Mouse (Mus musculus): ENCODE measurements around the gene Rhox11.
"Not testable (repeated sequence)": the region's sequence is repeated elsewhere in the genome, so short reads cannot be mapped to it uniquely, and the experiment has no call there.

Rhox11 gene

DNA sequence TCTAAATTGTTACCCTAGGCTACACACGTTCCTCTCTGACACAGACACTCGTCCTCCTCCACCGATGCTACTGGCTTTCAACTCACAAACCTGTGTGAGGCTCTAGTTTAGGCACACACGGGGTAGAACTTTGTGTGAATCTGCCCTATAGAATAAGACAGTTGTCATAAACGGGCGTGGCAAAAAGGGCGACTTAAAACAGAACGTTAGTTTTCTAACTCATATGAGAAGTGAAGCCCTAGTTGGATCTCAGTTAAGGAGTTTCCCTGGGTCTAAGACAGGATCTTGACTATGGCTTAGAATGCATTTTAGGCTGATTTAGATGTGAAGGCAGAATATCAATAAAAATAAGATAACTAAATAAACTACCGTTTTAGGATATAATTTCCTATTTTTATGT lies at the start of gene Rhox11:
Gene Rhox11 (minus strand): TSS at position 101 of the 400 bp plus-strand sequence.
- DNase-seq (ENCODE audit: low read depth, low spot score) = no peak

DNA sequence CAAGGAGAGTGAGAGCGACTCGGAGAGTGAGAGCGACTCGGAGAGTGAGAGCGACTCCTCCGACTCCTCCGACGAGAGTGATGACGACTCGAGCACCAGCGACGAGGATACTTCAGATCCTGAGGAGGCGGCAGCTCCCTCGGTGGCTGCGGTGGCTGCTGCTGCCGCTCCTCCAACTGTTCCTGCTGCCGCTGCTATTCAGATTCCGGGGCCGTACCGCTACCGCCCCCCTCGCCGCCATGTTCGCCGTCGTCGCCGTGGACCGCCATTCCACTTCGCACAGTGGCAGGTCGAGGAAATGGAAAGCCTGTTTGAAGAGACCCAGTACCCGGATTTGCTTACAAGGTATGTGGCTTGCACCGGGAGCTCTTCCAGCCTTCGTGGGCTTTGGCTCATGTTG lies 36.5 kb upstream of the Rhox11 start:
- DNase-seq (ENCODE audit: low read depth, low spot score) = no peak

DNA sequence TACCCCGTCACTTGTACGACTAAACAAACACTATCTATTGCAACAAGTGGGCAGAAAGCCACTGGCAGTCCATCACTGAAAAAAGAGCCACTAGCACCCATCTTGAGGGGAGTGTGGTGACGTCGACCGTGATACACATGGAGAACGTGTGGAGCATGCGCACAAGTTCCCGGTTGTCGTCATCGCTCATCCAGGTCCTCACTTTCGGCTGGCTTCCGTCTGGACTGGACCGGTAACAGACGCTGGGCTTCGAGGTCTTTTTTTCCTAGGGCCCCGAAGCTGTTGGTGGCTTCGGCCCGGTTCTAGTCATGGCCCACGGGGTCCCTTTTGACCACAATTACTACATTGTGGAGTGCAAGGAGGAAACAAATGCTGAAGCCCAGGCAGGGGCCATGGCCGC lies 36.0 kb upstream of the Rhox11 start, which contains the start of gene Rhox13:
Gene Rhox13 (plus strand): TSS at position 238 of the 400 bp plus-strand sequence.
- DNase-seq (ENCODE audit: low read depth, low spot score) = no peak

DNA sequence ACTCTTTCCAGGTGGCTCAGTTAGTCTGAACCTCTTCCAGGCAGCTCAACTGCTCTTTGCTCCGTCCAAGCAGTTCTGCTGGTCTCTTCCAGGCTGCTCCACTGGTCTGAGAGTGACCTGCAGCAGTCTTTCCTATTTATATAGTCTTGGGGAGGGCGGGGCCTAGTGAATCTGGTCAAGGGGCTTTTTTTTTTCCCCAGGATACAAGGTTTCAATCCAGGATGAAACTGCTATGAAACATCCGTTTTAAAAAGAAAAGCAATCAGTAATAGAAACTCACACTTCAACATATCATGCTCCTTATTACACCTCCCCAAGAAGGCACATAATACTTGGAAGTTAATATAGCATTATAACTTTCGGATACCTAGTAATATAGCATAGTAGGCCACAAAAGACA lies 25.9 kb upstream of the Rhox11 start, which contains the start of gene Rhox12:
Gene Rhox12 (minus strand): TSS at position 101 of the 400 bp plus-strand sequence.
- DNase-seq (ENCODE audit: low read depth, low spot score) = no peak

DNA sequence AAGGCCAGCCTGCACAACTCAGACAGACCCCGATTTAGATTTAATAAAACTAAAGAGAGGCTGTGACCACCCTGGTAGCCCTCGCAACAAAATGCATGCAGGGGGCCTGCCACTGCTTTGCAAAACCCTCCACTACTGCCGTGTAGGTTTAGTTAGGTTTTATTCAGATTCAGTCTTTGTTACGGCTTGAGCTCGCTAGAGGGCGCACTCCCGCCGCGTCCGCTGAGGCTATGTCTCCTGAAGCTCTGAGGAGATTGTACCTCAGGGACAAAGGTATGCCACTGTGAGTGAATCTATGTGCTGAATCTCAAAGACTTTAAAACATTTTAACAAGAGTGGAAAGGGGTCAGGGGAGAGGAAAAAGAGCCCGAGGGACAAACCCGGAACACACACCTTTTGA lies 715 bp downstream of the Rhox11 start:
- peak; percentile 5 for DNase-seq (ENCODE audit: low read depth, low spot score)

DNA sequence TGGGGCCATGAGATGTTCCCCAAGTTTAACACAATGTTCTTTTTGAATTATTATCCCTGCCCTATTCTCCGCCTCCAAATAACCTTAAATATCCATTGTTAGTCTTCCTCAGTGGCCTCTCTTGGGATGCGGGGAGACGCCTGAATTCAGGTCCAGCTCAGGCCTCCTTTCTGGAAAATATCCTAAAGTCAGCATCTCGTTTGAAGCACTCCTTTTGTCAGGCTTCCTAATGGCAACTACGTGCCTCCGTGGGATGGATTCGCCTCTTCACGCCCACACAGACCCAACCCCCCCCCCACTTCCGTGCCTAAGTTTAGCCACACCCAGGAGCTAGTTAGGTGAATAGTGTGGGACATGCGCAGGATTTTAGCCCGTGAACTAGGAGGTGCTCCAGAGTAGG lies 18.8 kb downstream of the Rhox11 start, which contains the start of gene Rhox10:
Gene Rhox10 (plus strand): TSS at position 301 of the 400 bp plus-strand sequence.
- no peak for DNase-seq (ENCODE audit: low read depth, low spot score)

DNA sequence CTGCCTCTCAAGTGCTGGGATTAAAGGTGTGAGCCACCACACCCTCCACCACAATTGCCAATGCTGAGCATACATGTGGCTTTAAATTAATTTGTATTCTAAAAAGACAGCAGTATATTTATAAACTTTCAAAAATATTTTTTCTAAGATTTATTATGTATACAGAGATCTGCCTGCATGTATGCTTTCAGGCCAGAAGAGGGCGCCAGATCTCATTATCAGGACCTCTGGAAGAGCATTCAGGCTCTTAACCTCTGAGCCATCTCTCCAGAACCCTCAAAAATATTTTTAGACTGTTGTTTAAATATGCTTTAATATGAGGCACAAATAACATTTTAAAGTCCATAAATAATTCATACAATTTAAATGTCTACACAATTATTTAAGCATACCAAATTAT lies 23.4 kb downstream of the Rhox11 start:
- DNase-seq (ENCODE audit: low read depth, low spot score) = no peak

DNA sequence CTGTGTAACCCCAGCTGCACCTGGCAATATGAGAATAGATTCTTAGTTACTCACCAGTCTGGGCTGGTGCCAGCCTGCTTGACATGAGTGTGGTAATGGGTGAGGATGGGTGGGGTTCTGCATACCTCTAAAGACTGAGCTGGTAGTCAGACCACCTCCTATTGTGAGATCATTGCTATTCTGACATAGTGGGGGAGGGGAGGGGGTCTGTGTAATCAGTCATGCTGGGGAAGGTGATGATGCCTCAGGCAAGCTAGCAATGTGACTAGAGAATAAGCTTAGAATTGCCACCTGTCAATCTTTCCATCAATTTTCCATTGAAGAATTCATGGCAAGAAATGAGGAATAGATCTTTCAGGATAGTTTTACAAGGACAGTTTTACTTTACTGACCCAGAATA lies 41.9 kb downstream of the Rhox11 start, which contains the start of gene Btg1-ps2:
Gene Btg1-ps2 (minus strand): TSS at position 101 of the 400 bp plus-strand sequence.
- DNase-seq (ENCODE audit: low read depth, low spot score) = not testable (repeated sequence)

DNA sequence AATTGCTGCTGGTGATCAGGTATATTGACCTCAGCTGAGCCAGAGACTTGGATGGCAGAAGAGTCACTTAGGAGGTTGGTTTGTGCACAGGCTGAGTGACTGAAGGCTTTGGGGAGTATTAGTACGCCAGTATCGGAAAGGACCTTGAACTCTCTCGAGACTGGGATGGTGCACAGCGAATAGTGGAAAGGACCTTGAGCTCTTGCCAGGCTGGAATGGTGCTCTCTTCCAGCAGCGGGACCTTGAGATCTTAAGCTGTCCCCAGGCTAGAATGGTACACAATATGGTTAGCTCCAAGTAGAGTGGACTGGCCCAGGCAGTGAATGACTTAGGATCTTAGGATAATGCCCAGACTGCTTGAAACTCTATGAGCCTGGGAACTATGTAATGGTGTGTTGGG lies 45.3 kb downstream of the Rhox11 start:
- no peak for DNase-seq (ENCODE audit: low read depth, low spot score)

DNA sequence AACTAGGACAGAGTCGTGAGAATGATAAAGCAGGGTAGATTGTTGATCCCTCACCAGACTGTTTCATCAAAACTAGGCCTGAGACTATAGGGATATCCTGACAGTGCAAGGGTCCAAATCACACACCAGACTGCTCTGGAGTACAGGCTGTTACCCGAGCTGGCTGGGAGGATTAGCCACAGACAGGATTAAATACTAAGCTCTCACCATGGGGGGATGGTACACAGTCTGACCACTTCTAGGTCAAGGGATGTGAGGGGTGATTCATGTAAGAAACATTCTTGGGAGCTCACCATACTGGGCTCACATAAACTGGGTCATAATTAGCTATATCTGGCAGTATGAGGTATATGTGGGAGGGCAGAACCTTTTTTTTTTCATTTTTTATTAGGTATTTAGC lies 51.1 kb downstream of the Rhox11 start:
- no peak for DNase-seq (ENCODE audit: low read depth, low spot score)

Measured in CD4-positive helper T cell, adult 2 months (primary cell).